19 mouse cellular contexts compared by ENCODE assay signal in the genomic region with DNA sequence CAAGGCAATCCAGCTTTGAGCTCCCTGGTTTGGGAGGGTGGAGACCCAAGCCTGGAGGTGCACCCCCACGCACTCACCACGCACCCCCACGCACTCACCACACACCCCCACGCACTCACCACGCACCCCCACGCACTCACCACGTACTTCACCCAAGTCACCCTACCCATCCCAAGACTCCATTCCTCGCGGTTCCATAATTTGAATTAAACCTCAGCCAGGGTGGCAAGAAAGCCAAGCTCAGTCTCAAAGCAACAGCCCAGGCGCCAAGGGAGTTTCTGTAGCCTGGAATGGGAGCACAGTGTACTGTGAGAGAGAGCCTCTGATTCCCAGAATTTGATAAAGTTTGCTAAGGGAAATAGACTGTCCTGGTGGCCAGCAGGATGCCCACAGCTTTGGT. TPM values are rescaled to one million over a fixed set of nuclear protein-coding genes. Genes with fewer than 3 reads are reported as not detected.
"Had no signal": no experiment of that assay in that cellular context is flagged by ENCODE, and none has a peak within 500 bp of the region (broad histone marks: within the 10 kb centered on the region; RNA-seq: fewer than 3 reads in every experiment).

No protein-coding gene starts in this region.

- H3K36me3 ChIP-seq: liver, embryonic 13.5 days; midbrain, embryonic 13.5 days had no signal

- H3K9me3 ChIP-seq: liver, embryonic 13.5 days; midbrain, embryonic 13.5 days had no signal

- H3K4me2 ChIP-seq: liver, embryonic 13.5 days; midbrain, embryonic 13.5 days had no signal

- H3K9ac ChIP-seq: liver, embryonic 13.5 days; midbrain, embryonic 13.5 days had no signal

- H3K4me3 ChIP-seq: layer of hippocampus, adult 2 months; liver, embryonic 13.5 days; midbrain, embryonic 13.5 days had no signal

- DNase-seq: kidney, postnatal 25 days; layer of hippocampus, adult 9-11 months; liver, embryonic 13.5 days; lung, adult 2 months; lung, postnatal 14 days; thymus, adult 2 months; thymus, postnatal 14 days had no signal

- H3K27ac ChIP-seq: kidney, postnatal 0 days; layer of hippocampus, adult 2 months; liver, embryonic 13.5 days; macrophage; midbrain, embryonic 13.5 days had no signal

- ATAC-seq: midbrain, embryonic 13.5 days had no signal

RNA-seq across cellular contexts. Expression of a gene that starts 4.3 kb away (rescaled TPM):
- polyA plus RNA-seq: kidney, embryonic 14.5 days; kidney, postnatal 0 days; large intestine, adult 2 months; liver, adult 2 months; liver, embryonic 13.5 days; liver, embryonic 16.5 days; macrophage; neural tube, embryonic 14.5 days; small intestine, adult 2 months; spleen, adult 2 months; stomach, embryonic 16.5 days had no signal
